Mouse (Mus musculus) lung, postnatal 25 days (tissue): ENCODE measurements at regions not wholly inside any gene's neighbourhood (a gene's known extent, or its start where the extent isn't known, plus 50 kb on each side); places are given as distances from the start of the nearest gene placed in this dataset.
"Not testable (repeated sequence)": the region's sequence is repeated elsewhere in the genome, so short reads cannot be mapped to it uniquely, and the experiment has no call there.

Experiments used
- DNase-seq: peaks from one replicate; pipeline ENCODE4 v3.0.0; 2022; ENCODE audit warnings: low spot score

DNA sequence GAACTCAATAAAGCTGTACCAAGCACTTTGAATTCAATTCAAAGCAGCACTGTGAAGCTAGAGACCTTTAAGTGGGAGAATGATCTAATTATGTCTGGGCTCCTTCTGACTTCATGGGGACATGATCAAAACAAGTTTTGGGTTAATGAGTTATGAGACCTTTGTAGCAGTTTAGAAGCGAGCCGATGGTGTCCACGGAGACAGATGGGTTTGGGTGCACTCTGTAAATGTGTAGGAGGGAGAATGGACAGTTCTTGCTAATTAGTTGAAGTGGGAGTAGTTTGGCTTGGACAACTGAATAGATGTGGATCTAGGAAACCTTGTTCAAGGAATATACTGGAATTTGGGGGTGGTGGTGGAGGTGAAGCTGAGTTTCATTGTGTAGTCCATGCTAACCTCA, 186.3 kb upstream of the Cldn34b3 start:
- DNase-seq, result no peak

- no peak for DNase-seq
Observed at GRCm38 (mm10) chrX:76082670-76083069, 181.4 kb upstream of the Cldn34b3 start.

GRCm38 (mm10) chrX:76110763-76111474, 153.2 kb upstream of the Cldn34b3 start:
- DNase-seq, result no peak

DNA sequence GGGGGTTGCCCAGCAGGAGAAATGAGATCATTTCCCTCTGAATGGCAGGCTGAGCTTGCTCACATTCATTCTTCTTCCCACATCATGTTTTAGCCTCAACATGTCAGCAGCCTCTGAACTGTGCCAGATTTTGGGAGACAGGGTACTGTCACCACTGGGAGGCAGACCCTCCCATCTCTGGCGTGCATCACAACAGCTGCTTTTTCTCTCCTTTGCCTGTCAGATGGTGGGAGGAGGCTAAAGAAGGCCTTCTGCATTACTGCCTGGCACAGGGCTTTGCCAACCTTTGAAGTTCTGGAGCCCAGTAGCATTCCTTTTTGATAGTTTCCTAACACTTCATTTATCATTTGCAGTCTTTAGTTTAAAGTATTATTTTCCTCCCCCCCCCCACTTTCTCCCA, 148.0 kb upstream of the Cldn34b3 start:
- peak; percentile 20 for DNase-seq

- DNase-seq, result no peak
Observed at GRCm38 (mm10) chrX:76116562-76116961, 147.5 kb upstream of the Cldn34b3 start.

- DNase-seq, result no peak
Observed at GRCm38 (mm10) chrX:76120936-76121335, 143.2 kb upstream of the Cldn34b3 start.

DNA sequence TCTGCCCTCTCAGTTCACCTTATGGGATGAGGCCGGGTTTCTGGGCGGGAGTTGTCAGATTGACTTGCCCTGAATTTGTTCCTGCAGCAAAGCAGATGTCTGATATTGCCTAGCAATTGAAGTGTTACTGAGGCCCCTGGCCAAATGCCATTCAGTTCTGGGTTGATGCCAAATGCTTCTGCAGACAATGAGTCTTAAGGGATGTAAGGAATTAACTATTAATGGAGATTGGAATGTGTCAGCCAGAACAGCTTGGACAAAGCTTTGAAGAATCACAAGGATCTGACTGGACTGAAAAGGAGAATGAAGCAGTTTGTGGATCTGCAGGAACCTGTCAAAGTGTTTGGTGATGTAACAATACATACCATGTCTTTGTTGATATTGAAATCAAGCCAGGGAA, 140.7 kb upstream of the Cldn34b3 start:
- peak; percentile 2 for DNase-seq

DNA sequence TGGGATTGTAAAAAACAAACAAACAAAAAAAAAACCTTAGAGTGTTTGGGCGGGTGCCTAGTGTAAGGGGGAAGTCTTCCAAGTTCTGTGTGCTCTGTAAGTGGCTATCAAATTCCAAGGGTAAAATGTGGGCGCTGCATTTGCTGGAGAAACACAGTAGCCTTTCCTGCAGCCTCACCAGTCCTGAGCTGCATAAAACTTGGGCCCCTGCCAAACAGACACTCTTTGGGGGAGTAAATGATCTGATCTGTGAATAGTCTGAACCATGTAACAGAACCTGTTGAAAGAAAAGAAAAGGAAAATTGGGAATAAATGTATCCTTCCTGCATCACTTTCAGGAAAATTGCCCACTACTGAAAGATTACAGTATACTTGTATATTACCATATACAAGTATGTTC, 126.4 kb upstream of the Cldn34b3 start:
- no peak for DNase-seq

DNA sequence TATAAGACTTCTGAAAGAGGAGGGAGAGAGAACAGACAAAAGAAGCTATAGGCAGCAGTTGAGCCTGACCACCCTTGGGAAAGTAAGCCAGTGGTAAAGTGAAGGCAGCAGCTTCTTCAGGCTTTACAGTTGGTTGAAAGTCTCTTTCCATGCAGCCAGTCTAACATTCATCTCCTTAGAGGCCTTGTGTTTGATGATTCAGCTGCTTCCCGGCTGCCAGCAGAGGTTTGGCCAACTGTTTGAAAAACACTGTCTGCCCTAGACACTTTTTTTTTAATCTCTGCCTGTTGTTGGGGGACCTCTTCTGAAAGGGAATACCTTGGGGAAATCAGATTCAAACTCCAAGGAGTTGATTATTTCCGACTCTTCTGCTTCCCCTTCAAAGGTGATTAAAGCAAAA, 123.1 kb upstream of the Cldn34b3 start:
- no peak for DNase-seq

GRCm38 (mm10) chrX:76174806-76175205, 89.3 kb upstream of the Cldn34b3 start:
- not testable (repeated sequence) for DNase-seq

GRCm38 (mm10) chrX:76181446-76182148, 82.5 kb upstream of the Cldn34b3 start:
- DNase-seq, result no peak

DNA sequence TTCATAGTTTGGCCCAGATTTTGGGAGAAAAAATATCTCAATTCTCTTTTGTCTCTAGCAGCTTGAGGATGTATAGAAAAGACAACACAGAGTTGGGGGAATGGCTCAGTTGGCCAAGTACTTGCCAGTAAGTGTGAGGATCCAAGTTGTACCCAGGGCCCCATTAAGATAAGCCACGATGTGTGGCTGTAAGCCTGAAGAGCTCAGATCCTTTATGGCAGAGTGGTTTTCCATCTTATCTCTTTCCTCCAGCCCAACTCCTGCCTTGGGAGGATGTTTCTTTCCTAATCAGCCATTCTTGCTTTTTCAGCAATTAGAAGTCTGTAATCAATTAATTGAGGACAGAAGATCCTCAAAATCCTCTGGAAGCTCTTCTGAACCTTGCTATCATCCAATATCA, 63.5 kb upstream of the Cldn34b3 start:
- DNase-seq, result no peak

DNA sequence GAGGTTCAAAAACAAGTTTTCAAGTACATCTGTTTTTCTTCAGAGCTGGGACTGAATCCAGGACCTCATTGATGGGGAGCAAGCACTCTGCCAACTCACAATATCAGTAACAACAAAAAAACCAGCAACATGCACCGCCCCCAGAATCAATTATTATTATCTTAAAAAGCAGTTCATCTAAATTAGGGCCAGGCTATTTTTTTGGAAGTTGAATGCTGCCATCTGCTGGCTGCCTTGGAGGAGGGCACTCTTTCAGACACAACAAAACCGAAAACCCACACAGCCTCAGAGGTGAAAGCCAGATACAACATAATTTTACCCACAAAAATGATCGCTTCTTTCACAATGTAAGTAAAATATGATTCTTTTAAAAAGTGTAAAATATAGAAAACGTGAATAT, 62.7 kb upstream of the Cldn34b3 start:
- peak; percentile 33 for DNase-seq
